Mouse (Mus musculus) kidney, adult 18-20 months (tissue): ENCODE measurements around the gene Pex5l.

Experiments used
- DNase-seq: peaks from one replicate; pipeline ENCODE4 v3.0.0; 2021

Gene Pex5l

GRCm38 (mm10) chr3:33061428-33061827 lies 81.6 kb downstream of the Pex5l start:
- no peak for DNase-seq

- no peak for DNase-seq
Measured at GRCm38 (mm10) chr3:33061016-33061415, 82.0 kb downstream of the Pex5l start.

- DNase-seq, result no peak
Measured at GRCm38 (mm10) chr3:33060343-33060937, 82.6 kb downstream of the Pex5l start.

GRCm38 (mm10) chr3:33048304-33048703 lies 94.7 kb downstream of the Pex5l start:
- DNase-seq, result no peak

GRCm38 (mm10) chr3:33044799-33045106 lies 98.3 kb downstream of the Pex5l start:
- DNase-seq, result no peak

- no peak for DNase-seq
Measured at GRCm38 (mm10) chr3:33043896-33044798, 98.9 kb downstream of the Pex5l start.

GRCm38 (mm10) chr3:33024566-33024965 lies 118.5 kb downstream of the Pex5l start:
- DNase-seq, result no peak

GRCm38 (mm10) chr3:33003901-33004300 lies 139.1 kb downstream of the Pex5l start:
- no peak for DNase-seq

GRCm38 (mm10) chr3:33001769-33002168 lies 141.3 kb downstream of the Pex5l start:
- DNase-seq, result no peak

- no peak for DNase-seq
Measured at GRCm38 (mm10) chr3:33000383-33001015, 142.5 kb downstream of the Pex5l start.

GRCm38 (mm10) chr3:32991713-32992575 lies 151.1 kb downstream of the Pex5l start:
- DNase-seq, result no peak

- no peak for DNase-seq
Measured at GRCm38 (mm10) chr3:32987806-32988205, 155.2 kb downstream of the Pex5l start.

GRCm38 (mm10) chr3:32985141-32985540 lies 157.9 kb downstream of the Pex5l start:
- DNase-seq, result no peak

GRCm38 (mm10) chr3:32979981-32980380 lies 163.1 kb downstream of the Pex5l start:
- DNase-seq, result no peak

GRCm38 (mm10) chr3:32979238-32979637 lies 163.8 kb downstream of the Pex5l start:
- DNase-seq, result no peak

GRCm38 (mm10) chr3:32970257-32970656 lies 172.8 kb downstream of the Pex5l start:
- DNase-seq, result no peak

GRCm38 (mm10) chr3:32968671-32969425 lies 174.2 kb downstream of the Pex5l start:
- no peak for DNase-seq

- peak; percentile 5 for DNase-seq
Measured at GRCm38 (mm10) chr3:32965528-32965927, 177.5 kb downstream of the Pex5l start.

GRCm38 (mm10) chr3:32961494-32961893 lies 181.6 kb downstream of the Pex5l start:
- DNase-seq, result no peak

- DNase-seq, result no peak
Measured at GRCm38 (mm10) chr3:32951382-32951781, 191.7 kb downstream of the Pex5l start.

GRCm38 (mm10) chr3:32947486-32947885 lies 195.6 kb downstream of the Pex5l start:
- no peak for DNase-seq

- no peak for DNase-seq
Measured at GRCm38 (mm10) chr3:32939802-32940501, 203.1 kb downstream of the Pex5l start.
